Mouse (Mus musculus) left cerebral cortex, postnatal 36 days (tissue): ENCODE measurements around the gene Dyrk1b. TPM values are rescaled to one million over a fixed set of nuclear protein-coding genes. Genes with fewer than 3 reads are reported as not detected.
A peak's percentile ranks its signal among the peaks of the same experiment; 100 is the strongest.
"Not testable (repeated sequence)": the region's sequence is repeated elsewhere in the genome, so short reads cannot be mapped to it uniquely, and the experiment has no call there.

ENCODE experiments used
- DNase-seq, 2 experiments: peaks; one replicate each; pipeline ENCODE4 v3.0.0; 2021 to 2022; ENCODE audit warnings: low spot score in 2 of 2, mixed read lengths in 1 of 2
- intact Hi-C: fragments of 180-260 bp; cut with DNase I; formaldehyde crosslinking; loops from one replicate; pipeline ENCODE4 v1.15.1; 2025
- total RNA-seq, 2 experiments: library from RNA; stranded (reverse); gene quantifications; 2 replicates each; pipeline ENCODE4 v1.2.3; 2021

Dyrk1b gene
- 10 to 100 TPM; 46.7 to 54.8 TPM for total RNA-seq

DNA sequence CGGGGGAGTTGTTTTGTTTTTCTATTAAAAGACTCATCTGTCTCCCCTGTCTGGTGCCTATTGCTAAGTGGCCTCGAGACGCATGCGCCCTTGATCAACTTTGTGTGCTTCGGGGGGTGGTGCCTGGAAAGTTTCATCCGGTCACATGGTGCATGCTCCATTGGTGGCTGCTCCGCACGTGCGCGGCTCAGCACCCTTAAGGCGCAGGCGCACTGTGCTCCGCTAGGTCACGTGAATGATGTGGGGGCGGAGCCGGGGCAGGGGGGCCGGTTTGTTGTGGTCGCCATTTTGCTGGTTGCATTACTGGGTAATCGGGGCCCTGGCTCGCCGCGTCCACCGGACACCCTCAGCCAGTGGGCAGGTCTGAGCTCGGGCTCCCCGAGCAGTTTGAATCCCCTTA lies at the start of gene Dyrk1b:
Dyrk1b (plus strand) TSS at position 242 of the 400 bp plus-strand sequence.
- DNase-seq: peak; percentile 98
- intact Hi-C loops: no loop called here

DNA sequence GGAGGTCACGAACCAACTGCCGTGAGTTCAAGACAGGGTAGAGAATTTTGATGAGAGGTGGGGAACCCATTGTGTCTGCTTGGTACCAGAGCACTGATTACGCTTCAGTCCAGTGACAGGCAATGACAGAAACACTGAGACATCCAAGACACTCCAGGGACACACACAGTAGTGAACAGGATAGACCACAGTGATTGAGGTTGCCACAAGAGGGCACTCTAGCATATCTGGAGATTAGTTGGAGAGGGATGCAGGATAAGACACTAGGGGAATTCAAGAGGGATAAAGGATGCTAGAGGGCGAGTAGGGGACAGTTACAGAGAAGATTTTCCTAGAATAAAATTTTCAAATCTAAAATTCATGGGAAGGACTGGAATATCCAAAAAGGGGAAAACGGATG lies 41.7 kb upstream of the Dyrk1b start:
- peak in 1 of 2 experiments; percentile 27 for DNase-seq
- intact Hi-C loops: no loop called here

DNA sequence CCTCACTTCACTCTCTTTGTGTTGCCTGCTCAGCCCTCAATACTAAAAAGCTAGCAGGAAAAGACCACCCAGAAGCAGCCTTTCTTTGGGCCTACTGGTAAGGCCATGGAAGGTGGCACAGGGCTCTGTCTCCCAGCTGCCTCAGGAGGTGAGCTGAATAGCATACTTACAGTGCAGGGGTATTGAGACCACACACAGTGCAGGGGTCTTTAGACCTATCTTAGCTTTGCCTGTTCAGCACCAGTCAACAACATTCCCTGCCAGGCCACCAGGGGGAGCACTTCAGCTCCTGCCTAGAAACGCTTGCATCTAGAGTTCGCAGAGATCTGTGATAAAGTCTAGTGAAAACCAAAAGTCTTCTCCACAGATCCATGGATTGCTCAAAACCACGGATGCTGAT lies 31.0 kb upstream of the Dyrk1b start:
- intact Hi-C loops: loop anchor here (5.0 kb wide), 2 partner anchors 96 to 149 kb away; partner anchors contain the start of gene Psmc4
- DNase-seq: peak; percentile 33 to 38

DNA sequence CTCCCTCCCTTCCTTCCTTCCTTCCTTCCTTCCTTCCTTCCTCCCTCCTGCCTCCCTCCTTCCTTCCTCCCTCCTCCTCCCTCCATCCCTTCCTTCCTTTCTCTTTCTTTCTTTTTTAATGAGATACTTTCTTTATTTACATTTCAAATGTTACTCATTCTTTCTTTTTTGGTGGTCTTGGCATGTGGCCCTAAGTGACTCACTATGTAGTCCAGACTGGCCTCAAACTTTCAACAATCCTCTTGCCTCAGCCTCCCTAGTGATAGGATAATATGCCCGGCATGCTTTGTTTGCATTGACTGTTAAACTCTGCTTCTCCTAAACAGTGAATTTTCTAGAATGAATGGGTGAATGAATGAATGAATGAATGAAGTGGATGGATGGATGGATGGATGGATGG lies 29.4 kb upstream of the Dyrk1b start:
- intact Hi-C loops: loop anchor here (5.0 kb wide), 2 partner anchors 98 to 147 kb away; partner anchors contain the start of gene Psmc4
- DNase-seq: no peak

DNA sequence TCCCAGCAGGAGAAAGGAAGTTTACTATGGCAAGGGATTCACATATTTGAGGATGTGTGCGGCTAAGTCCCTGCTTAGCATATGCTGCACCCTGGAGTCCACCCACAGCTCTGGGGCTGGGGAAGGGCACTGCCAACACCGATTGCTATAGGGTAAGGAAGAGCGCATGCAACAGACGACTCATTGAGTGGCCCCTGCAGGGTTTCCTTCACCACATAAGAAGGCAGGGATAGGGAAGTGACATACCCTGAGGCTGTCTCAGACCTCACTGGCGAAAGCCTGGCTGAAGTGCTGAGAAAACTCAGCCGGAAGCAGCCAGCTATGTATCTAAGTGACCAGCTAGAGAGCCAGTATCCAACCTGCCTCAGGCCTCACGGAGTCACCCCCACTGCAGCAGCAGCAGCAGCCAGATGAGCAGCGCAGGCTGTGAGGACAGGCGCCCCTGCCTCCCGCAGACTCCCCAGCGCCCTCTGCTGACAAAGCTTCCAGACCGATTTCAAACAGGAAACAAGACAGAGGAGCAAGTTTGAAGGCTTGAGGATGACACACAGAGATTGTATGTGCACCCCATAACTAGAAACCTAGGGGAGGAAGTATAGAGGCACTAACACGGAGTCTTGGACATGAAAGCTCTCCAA lies 27.6 kb upstream of the Dyrk1b start:
- intact Hi-C loops: no loop called here
- DNase-seq: peak; percentile 28 to 36

DNA sequence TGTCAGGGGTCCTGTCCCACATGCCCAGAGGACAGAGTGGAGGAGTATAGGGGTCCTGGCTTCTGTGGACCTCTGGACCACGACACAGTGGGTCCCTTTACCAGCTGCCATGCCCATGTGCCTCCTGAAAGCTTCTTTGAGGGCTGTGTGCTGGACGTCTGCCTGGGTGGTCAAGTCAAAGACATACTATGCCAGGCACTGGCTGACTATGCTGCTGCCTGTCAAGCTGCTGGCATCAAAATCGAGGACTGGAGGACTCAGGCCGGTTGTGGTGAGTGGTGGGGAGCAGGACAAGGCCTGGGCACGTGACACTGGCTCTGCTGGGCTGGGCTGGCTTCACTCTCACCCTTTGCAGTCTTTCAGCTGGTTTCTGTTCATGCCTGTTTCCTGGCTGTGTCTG lies 25.7 kb upstream of the Dyrk1b start:
- intact Hi-C loops, DNase-seq: not testable (repeated sequence)

DNA sequence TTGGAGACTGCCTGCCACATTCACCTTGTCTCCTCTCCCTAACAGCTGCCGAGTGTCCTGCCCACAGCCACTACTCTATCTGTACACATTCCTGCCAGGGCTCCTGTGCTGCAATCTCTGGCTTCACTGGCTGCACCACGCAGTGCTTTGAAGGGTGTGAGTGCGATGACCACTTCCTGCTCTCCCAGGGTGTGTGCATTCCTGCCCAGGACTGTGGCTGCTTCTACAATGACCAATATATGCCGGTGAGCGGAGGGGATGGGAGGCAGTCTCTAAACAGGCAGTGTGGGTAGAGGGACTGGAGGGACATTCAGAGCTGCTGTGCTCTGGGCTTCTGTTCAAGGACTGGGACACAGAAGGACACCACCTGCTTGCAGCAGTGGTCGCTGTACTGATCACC lies 20.0 kb upstream of the Dyrk1b start:
- intact Hi-C loops: no loop called here
- DNase-seq: no peak

DNA sequence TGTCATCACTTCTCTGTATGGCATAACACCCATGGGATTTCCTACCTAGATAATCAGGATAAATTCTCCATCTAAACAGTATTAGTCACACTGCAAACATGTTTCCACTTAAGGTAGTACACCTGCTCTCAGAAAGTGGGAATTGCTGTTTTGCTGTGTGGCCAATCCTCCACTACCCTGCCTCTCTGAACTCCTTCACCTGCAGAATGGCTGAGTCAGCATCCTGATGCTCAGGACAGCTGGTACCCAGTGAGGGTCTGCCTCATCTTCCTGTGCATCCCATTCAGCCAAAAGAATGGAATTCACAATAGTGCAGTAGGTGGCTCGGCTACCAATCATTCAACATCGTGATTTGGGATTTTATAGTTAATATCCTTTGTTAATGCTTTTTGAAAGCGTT lies 19.4 kb upstream of the Dyrk1b start:
- no peak for DNase-seq
- intact Hi-C loops: loop anchor here (10.0 kb wide), 1 partner anchor 55 kb away; no protein-coding TSS in a partner anchor

DNA sequence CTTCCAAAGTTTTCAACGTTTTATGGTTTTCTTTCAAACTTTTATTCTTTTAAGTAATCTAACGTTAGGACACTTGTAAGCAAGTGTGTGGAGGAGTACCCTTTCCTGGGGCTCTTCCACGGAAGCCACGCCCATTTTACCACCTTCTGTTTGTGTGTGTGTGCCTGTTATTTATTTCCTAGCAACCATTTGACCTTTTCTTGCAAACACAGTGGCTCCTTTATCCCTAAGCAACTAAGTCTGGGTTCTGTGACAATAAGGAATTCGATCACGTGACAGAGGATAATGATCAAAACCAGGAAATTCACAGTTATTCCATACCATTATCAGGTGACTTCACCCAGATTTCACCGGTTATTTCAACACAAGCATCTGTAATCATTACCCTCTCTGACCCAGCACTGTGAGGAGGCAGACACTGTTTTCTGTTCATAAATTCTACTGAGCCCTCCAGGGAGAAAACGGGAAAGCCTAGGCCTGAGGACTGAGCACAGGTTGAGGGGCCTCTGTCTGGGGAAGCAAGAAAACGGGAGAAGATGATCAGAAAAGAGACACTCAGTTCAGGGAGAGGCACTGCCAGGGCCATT lies 18.0 kb upstream of the Dyrk1b start:
- intact Hi-C loops: loop anchor here (10.0 kb wide), 1 partner anchor 54 kb away; no protein-coding TSS in a partner anchor

DNA sequence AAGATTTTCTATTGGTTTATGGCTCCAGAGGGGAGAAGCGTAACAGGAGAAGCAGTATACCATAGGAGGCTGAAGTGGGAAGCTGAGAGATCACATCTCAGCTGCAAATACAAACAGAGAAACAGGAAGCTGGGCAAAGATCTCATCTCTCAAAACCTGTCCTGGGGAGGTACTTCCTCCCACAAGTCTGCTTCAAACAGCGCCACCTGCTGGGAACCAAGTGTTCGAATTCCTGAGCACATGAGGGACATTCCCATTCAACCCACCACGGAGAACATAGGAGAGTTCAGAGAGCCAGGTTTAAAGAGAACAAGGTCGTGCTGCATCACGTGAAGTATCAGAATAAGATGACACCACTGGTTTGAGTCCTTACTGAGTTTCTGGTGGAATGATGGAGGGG lies 13.9 kb upstream of the Dyrk1b start:
- intact Hi-C loops: loop anchor here (5.0 to 10.0 kb wide), 3 partner anchors 49 to 513 kb away; partner anchors contain the start of genes Eid2 and Ttc9b
- DNase-seq: no peak

More for the DNA sequence above, 18.0 kb upstream of the Dyrk1b start:
- no peak for DNase-seq

DNA sequence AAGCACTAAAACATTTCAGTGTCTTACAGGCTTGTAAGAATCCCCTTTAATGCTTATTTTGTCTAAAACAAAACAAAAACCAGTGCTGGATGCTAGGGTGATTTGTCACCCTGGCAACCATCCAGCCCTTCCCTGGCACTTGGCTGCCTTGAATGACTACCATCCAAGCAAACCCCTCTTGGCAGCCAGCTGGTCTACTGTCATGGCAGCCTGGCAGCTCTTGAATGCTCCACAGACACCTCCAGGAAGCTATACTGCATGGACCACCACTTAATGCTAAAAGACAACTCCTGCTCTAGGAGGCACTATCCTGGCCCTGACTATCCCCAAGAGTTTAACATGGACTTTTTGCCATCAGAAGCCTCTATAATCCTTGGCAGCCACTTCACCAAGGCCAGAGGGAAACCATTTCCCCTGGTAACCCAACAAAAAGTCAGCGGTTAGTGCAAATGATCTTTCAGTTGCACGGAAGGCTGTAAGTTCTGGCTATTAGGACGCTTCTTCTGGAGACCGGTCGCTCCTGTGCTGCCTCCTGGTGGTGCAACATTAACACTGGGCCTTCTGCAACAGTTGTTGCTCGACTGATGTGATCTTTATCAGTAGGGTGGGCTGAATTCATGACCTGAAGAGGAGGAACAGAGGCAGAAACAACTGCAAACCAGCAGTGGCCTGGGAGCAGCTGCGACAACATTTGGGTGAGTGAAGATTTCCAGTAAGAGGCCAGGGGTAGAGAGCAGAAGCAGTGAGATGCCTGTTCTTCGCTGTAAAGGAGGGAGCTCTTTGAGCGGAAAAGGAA lies 10.8 kb upstream of the Dyrk1b start:
- intact Hi-C loops: loop anchor here (1.0 to 10.0 kb wide), 4 partner anchors 46 to 516 kb away; partner anchors contain the start of genes Eid2, Psmc4 and Ttc9b
- DNase-seq: peak in 1 of 2 experiments; percentile 30

DNA sequence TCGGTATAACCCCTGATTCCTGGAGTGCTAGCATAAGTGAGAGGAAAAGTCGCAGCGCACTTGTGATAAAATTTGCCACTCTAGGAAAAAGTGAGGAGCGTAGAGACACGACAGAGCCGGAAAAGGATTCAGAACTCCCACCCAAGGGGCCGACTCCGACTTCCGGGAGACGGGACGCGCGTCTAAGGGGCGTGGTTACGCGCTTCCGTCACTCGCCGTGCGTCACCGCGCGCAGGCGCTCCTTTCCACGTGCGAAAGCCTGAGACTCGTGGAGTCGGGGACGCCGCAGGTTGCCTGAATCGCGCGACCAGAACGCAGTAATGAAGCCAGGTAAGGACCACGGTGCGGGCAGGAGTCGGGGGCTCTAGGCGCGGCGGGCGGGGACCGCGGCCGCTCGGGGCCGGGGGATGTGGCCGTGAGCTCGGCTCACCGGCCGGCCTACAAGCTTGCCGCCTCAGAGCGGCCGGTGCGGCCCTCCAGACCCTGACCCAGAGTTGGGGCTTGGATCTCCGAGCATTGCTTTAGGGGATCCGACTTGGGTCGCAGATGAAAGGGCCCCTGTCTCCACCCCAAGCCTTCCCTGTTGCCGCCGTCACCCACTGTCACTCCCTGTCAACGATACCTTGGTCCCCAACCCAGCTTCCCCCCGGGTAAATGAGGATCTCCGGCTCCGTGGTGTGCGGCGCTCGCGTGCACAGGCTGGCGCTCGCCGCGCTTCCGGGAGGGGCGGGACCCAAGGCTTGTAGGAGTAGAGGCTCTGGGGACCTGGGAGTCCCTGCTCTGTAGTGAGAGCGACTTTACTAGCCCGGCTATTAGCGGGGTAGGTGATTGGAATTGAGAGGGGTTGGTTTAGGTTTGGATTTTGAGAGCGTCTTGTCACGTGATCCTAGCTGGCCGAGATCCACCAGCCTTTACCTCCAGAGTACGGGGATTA lies 9.5 kb upstream of the Dyrk1b start, which contains the start of gene Fbl:
Fbl (plus strand) TSS at position 222 of the 934 bp plus-strand sequence.
- intact Hi-C loops: loop anchor here (5.0 to 10.0 kb wide), 3 partner anchors 45 to 517 kb away; partner anchors contain the start of genes Eid2 and Ttc9b
- DNase-seq: peak; percentile 92 to 93

DNA sequence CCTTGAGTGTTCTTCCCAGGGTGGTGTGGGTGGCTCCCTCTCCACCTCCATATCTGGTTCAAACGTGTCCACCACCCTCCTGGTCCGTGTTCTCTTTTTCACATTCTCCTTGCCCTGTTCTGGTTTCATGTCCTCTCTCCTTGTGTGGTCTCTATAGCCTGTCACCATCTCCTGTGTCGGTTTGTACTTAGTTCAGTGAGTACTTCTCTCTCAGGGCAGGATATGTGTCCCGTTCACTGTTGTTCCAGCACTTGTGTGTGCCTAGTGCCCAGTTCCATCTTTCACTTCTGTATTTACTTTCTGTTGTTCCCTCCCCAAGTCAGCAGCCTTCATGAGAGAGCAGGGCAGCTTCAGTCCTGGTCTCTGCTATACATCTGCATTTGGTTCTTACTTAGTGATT lies 3.9 kb upstream of the Dyrk1b start:
- DNase-seq: no peak
- intact Hi-C loops: no loop called here

DNA sequence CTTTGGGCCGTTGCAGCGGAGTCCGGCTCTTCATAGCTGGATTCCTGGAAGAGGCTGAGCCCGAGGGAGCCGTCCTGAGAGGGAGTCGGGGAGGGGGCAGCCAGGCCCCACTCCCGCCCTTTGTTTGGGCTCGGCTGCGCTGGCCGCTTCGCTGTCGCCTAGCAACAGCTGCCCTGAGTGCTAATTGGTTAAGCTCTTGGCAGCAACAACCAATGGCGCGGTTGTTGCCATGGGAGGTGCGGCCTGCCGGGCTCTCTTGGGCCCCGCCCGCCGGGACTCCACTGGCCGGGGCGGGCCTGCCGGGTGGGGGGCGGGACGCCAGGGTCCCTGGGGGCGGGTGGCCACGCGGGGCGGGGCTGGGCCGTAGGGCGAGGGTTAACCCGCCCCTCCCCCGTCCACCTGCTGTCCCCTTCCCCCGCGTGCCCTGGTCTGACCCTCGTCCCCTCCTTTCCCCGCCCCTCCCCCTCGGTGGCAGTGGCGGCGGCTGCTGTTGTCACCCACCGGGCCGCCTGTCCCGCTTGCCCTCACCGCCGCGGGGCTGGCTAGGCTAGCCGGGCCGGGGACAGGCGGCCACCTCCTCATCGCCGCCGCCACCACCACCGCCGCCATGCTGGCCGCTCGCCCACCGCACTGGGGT lies 590 bp downstream of the Dyrk1b start:
- intact Hi-C loops: no loop called here
- DNase-seq: peak; percentile 93 to 94

DNA sequence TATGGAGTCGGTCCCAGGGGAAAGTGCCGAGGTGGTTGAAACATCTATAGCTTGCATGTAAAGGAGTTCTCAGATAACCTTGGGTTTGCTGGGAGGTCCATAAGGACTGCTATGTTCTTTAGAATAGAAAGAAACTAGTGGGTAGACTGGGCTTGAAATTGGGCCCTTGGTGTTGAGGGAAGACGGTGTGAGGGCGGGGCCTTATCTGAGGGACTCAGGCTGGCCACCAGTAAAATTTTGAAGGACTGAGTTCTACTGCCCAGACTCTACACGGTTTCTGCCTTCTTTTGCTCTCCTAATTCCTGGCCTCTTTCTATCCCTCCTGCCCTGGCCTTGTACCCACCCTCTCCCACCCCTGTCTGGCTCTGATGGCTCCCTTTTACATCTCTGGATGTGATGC lies 1.6 kb downstream of the Dyrk1b start:
- intact Hi-C loops: no loop called here

DNA sequence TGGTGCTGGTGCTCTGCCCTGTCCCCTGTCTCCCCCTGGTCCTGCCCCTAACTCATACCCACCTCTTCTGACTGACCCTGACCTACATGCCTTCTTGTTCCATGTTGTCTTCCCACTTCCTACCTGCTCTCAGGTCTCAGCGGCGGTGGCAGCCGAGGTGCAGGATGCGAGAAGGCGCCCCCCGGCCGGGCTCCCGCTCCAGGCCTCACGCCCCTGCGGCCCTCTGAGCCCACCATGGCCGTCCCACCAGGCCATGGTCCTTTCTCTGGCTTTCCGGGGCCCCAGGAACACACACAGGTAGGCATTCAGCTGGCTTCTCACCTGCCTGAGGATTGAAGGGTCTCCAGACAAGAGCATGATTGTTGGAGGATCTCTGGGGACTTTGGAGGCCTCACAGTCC lies 2.1 kb downstream of the Dyrk1b start:
- intact Hi-C loops: no loop called here
- DNase-seq: no peak

More for the DNA sequence above, 1.6 kb downstream of the Dyrk1b start:
- no peak for DNase-seq

DNA sequence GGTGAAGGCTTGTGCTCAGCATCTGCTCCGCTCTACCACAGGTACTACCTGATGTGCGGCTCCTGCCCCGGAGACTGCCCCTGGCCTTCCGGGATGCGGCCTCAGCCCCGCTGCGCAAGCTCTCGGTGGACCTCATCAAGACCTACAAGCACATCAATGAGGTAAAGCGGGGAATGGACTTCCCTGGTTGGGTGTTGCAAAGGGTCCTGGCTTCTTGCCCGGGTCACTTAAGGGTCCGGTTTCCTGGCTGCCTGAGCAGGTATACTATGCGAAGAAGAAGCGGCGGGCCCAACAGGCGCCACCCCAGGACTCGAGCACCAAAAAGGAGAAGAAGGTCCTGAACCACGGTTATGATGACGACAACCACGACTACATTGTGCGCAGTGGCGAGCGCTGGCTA lies 3.1 kb downstream of the Dyrk1b start:
- intact Hi-C loops: loop anchor here (2.0 kb wide), 1 partner anchor 16 kb away; no protein-coding TSS in a partner anchor
- no peak for DNase-seq

DNA sequence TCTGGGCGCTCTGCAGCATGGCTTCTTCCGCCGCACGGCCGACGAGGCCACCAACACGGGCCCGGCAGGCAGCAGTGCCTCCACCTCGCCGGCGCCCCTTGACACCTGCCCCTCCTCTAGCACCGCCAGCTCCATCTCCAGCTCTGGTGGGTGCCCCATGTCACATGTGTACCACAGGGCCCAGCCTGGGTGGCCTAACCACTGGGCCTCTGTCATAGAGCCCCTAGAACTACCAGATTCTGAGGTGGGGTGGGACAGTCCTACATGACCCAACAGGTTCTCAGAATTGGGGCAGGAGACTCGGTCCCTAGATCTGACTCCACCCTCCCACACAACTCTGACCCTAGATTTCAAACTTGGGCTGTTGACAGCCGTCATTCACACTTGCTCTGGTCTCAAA lies 6.6 kb downstream of the Dyrk1b start:
- no peak for DNase-seq
- intact Hi-C loops: no loop called here
